Mouse (Mus musculus) heart, postnatal 0 days (tissue): ENCODE data around the gene Mrtfb. TPM values are rescaled to one million over a fixed set of nuclear protein-coding genes. Genes with fewer than 3 reads are reported as not detected.

ENCODE experiments used
- ATAC-seq: fragments of 200-750 bp; cut with Nextera tagmentation; 2 replicates; pipeline ENCODE4 v1.8.0; 2017; ENCODE audit warnings: low read depth, moderate number of reproducible peaks, moderate library complexity; ENCODE audit not compliant: insufficient read depth
- DNase-seq: peaks from one replicate; pipeline ENCODE4 v3.0.0-alpha.2; 2016; ENCODE audit warnings: low spot score
- H3K27ac ChIP-seq: fragments of 300-500 bp; sonication (generic); 2 replicates; pipeline ENCODE4 v1.5.1; 2014; ENCODE audit warnings: low read depth, mild to moderate bottlenecking
- H3K27me3 ChIP-seq: fragments of 300-500 bp; sonication (generic); 2 replicates; pipeline ENCODE4 v1.6.1; 2014; ENCODE audit warnings: low read length, mixed read lengths; ENCODE audit not compliant: control insufficient read depth, insufficient read depth
- H3K36me3 ChIP-seq: fragments of 300-500 bp; sonication (generic); replicated peaks from 2 replicates; pipeline ENCODE4 v1.6.1; 2014; ENCODE audit warnings: low read length, mixed read lengths; ENCODE audit not compliant: control insufficient read depth, insufficient read depth
- H3K4me1 ChIP-seq: fragments of 300-500 bp; sonication (generic); 2 replicates; pipeline ENCODE4 v1.6.1; 2014; ENCODE audit warnings: antibody characterized with exemption; ENCODE audit not compliant: control insufficient read depth, insufficient read depth
- H3K4me2 ChIP-seq: fragments of 300-500 bp; sonication (generic); 2 replicates; pipeline ENCODE4 v1.6.1; 2014; ENCODE audit warnings: low read depth, mild to moderate bottlenecking, low read length, moderate library complexity
- H3K4me3 ChIP-seq: fragments of 300-500 bp; sonication (generic); 2 replicates; pipeline ENCODE4 v1.5.1; 2014; ENCODE audit warnings: low read depth, low read length
- H3K9ac ChIP-seq: fragments of 300-500 bp; sonication (generic); replicated peaks from 2 replicates; pipeline ENCODE4 v1.6.1; 2014; ENCODE audit warnings: low read depth, low read length, mixed read lengths
- H3K9me3 ChIP-seq: fragments of 300-500 bp; sonication (generic); replicated peaks from 2 replicates; pipeline ENCODE4 v1.6.1; 2016; ENCODE audit warnings: low read length; ENCODE audit not compliant: control insufficient read depth
- CTCF ChIP-seq: IDR thresholded peaks from 2 replicates; pipeline ENCODE4 v1.5.1; 2016; ENCODE audit warnings: antibody characterized with exemption, control low read depth, low read depth
- EP300 ChIP-seq: IDR thresholded peaks from 2 replicates; pipeline ENCODE4 v1.6.1; 2016; ENCODE audit warnings: antibody characterized with exemption, low read depth
- WGBS: fragments of 180-500 bp; shearing (Covaris S2); extraction: QIAGEN DNeasy Blood & Tissue Kit; methylation state at CpG from one replicate; pipeline ENCODE4 v1.1.7; 2014; 5-methylcytosine and 5-hydroxymethylcytosine counted together
- polyA plus RNA-seq: library from polyadenylated mRNA; unstranded; fragments of >200 nt; fragmentation: Nextera tagmentation; extraction: Ambion mirVana; gene quantifications from 2 replicates; pipeline ENCODE4 v1.2.1, GENCODE M21; 2015
- total RNA-seq: library from RNA; depleted of rRNA; stranded (reverse); fragments of >200 nt; gene quantifications from 2 replicates; pipeline ENCODE4 v1.2.3, GENCODE M21; 2014; ENCODE audit warnings: low replicate concordance

The Mrtfb gene
- total and polyA plus RNA-seq, 2 experiments from 2014 or later: 11.7 to 17.2 TPM

GRCm38 (mm10) chr16:13440468-13440867, 184.2 kb downstream of the Mrtfb start:
- WGBS: 34% methylated on average over 6 of the region's 6 CpGs
- H3K27ac ChIP-seq: no peak overlapping the region
- H3K4me1 ChIP-seq: no peaks in the 10 kb centered on the region
- H3K9me3 ChIP-seq: no peaks in the 10 kb centered on the region
- H3K4me3 ChIP-seq: no peak overlapping the region
- ATAC-seq (no peak), DNase-seq (peak; percentile 36)
- no peak for TF ChIP-seq EP300
- TF ChIP-seq CTCF: peak; percentile 80
- no peak overlapping the region for H3K4me2 ChIP-seq
- no peak overlapping the region for H3K9ac ChIP-seq
- no peaks in the 10 kb centered on the region for H3K27me3 ChIP-seq
- H3K36me3 ChIP-seq: no peaks in the 10 kb centered on the region

GRCm38 (mm10) chr16:13443764-13444163, 187.5 kb downstream of the Mrtfb start:
- DNase-seq (no peak), ATAC-seq (no peak)
- peaks cover 6% of the 10 kb centered on the region; the same call in 1 of the 2 replicates for H3K4me1 ChIP-seq
- H3K9me3 ChIP-seq: no peaks in the 10 kb centered on the region
- H3K4me3 ChIP-seq: no peak overlapping the region
- no peaks in the 10 kb centered on the region for H3K36me3 ChIP-seq
- no peak overlapping the region for H3K27ac ChIP-seq
- 78% methylated on average over 1 of the region's 1 CpGs for WGBS
- H3K27me3 ChIP-seq: no peaks in the 10 kb centered on the region
- no peak overlapping the region for H3K9ac ChIP-seq
- TF ChIP-seq EP300 (no peak), CTCF (no peak)
- H3K4me2 ChIP-seq: no peak overlapping the region

DNA sequence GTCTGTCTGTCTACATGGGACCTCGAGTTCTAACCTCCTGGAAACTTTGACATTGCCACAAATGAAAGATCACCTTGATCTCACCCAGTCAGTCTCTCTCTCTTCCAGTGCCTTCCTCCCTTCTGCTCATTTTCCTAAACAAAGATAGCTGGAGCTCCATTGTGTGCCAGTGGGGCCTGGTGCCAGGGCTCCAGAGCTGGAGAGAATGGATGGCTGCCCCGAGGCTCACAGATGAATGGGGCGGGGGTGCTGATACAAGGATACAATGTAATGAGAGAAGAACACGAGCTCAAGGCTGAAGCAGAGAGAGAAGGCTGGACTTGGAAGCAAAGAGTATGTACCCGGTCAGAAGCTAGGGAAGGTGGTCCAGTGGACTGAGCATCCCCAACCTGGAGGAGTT, 189.2 kb downstream of the Mrtfb start:
- Histone ChIP-seq H3K36me3 (no peaks in the 10 kb centered on the region), H3K4me3 (no peak overlapping the region), H3K9ac (no peak overlapping the region), H3K4me2 (no peak overlapping the region), H3K27ac (no peak overlapping the region), H3K4me1 (peaks cover 6% of the 10 kb centered on the region; the same call in 1 of the 2 replicates), H3K27me3 (no peaks in the 10 kb centered on the region), H3K9me3 (no peaks in the 10 kb centered on the region)
- ATAC-seq: no peak
- no peak for TF ChIP-seq EP300
- no peak for TF ChIP-seq CTCF
- DNase-seq: no peak
- WGBS: 62% methylated on average over 5 of the region's 5 CpGs

DNA sequence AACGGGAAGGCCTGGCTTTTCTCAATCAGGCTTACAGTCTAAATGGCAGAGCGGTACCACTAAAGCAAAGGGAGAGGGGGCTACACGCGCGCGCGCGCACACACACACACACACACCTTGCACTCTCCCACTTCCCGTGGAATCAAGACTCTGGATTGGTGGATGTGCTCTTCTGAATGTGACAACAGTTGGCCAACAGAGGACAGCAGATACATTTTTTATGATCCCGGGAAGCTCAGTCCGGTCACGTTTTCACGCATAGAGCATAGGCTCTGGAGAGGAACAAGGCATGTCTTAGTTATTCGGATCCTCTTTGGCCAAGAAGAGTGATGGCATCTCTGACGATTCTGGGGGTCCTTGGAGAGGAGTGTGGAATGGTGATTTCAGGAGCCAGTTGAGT, 190.2 kb downstream of the Mrtfb start:
- 21% methylated on average over 15 of the region's 15 CpGs for WGBS
- Histone ChIP-seq H3K36me3 (no peaks in the 10 kb centered on the region), H3K9me3 (no peaks in the 10 kb centered on the region), H3K4me1 (peaks cover 6% of the 10 kb centered on the region; the same call in 1 of the 2 replicates), H3K27ac (peak overlapping the region; percentile 13; the same call in 1 of the 2 replicates), H3K9ac (peak overlapping the region; percentile 70), H3K4me3 (peak overlapping the region; percentile 80), H3K4me2 (peak overlapping the region; percentile 98), H3K27me3 (no peaks in the 10 kb centered on the region)
- peak; percentile 36 for ATAC-seq
- TF ChIP-seq CTCF (peak; percentile 61), EP300 (no peak)
- peak; percentile 76 for DNase-seq

- Histone ChIP-seq H3K9me3 (no peaks in the 10 kb centered on the region), H3K27me3 (no peaks in the 10 kb centered on the region), H3K4me1 (peaks cover 6% of the 10 kb centered on the region; the same call in 1 of the 2 replicates), H3K9ac (peak overlapping the region; percentile 70), H3K36me3 (no peaks in the 10 kb centered on the region), H3K4me3 (peak overlapping the region; percentile 80), H3K27ac (peak overlapping the region; percentile 13; the same call in 1 of the 2 replicates), H3K4me2 (peak overlapping the region; percentile 98)
- no peak for DNase-seq
- TF ChIP-seq CTCF: no peak
- TF ChIP-seq EP300: no peak
- 0% methylated on average over 10 of the region's 11 CpGs for WGBS
- peak; percentile 20; the same call in 1 of the 2 replicates for ATAC-seq
These were observed 190.6 kb downstream of the Mrtfb start for GRCm38 (mm10) chr16:13446971-13447283.
